Mouse (Mus musculus) CH12F3 (cell line): ENCODE results near the gene Myo19.

Experiments
- in situ Hi-C: fragments of 300-500 bp; cut with MboI; formaldehyde crosslinking; loops from 2 replicates; pipeline ENCODE4 v1.14.3; 2020; ENCODE audit warnings: low sequenced_read_pairs

The Myo19 gene

DNA sequence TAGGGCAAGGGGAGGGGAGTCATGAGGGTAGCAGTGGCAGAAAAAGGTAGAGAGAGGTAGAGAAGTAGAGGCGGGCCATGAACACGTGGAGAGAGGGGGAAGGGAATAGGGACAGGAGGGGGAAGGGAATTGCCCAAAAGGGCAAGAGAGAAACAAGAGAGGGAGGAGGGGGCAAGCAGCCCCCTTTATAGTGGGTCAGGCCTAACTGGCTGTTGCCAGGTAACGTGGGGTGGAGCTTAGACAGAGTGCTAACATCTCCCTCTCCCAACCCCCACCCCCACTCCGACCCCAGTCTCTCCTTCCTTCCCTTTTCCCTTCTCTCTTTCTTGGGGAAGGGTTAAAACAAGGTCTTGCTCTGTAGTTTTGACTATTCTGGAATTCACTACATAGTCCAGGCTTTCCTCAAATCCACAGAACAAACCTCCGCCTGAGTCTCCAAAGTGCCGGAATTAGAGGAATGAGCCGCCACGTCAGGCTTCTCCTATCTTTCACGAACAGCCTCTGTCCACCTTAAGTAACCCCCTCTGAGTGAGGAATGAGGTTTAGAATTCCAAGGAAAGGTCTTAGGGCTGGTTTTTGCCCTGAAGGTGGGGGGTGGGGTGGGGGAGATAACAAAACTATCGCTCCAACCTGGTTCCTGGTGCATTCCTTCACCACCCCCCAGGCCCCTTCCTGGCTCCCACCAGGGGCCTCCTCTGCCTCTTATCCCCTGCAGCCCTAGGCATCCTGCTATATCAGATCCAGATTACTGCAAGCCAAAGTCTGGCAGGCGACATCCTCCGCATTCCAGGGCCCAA lies 64.9 kb downstream of the Myo19 start:
- in situ Hi-C loops = no loop called here

DNA sequence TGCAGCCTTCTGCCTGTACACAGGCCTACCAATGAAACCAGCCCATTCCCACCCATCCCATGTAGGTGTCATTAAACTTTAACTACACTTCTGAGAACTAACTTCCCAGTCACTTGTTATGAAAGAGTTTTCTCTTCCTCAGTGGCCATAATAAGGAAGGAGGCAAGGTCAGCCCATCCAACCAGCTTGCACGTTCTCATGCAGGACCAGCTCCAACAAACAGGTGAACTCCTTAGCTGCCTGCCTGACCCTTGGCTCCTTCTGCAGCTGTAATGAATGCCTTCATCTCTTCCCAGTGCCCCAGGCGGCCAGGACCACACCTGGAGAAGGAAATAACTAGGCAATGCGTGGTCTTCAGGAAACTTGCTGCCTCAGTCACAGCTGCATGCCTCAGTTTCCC lies 65.9 kb downstream of the Myo19 start:
- in situ Hi-C loops = no loop called here

- in situ Hi-C loops = no loop called here
Observed at GRCm38 (mm10) chr11:84947206-84947605, 67.3 kb downstream of the Myo19 start.

DNA sequence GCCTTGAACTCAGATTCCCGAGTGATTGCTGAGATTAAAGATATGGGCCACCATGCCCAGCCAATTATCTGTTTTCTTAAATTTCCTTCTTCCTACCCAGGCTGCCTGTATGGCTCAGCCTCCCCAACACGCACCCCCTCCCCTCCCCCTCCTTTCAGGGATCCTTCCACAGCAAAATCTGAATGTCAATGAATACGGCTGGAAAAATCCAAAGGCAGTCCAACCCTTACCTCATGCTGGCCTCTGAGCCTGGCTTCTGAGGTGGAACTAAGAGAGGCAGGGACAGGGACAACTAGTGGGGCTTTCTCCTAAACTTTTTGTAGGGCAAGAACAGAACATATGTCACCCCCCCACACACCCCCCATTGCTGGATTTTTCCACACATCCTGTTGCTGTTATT lies 68.2 kb downstream of the Myo19 start:
- in situ Hi-C loops = no loop called here

DNA sequence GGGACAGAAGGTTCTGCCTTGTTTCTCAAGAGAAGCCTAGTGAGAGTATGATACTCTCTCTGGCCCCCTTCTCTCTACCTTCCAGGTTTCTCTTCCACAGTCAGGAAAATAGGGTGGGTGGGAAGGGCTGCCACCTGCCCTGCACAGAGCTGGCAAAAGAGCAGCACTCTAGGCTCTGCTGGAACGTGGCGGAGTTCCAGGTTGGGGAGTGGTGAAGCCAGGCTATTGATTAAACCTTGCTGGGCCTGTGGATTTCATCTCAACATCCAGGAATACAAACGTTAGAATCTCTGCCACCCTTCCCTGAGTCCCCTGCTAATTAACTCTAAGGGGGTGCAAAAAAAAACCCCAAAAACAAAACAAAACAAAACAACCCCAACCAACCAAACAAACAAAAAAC lies 68.6 kb downstream of the Myo19 start:
- in situ Hi-C loops = no loop called here

DNA sequence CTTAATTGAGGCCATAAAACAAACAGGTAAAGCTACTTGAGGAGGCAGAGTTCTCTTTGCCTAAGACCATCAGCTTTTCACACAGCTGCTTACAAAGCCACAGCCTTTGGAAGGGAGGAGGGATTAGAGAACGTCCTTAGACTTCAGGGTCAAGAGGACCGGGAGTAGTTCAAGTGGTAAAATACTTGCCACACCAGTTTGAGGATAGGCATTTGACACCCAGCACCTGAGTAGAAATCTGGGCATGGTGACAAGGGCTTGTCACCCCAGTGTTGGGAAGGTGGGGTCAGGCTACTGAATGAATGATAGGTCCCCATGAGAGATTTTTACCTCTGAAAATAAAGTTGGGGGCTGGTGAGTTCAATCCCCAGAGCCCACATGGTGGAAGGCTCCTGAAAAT lies 72.7 kb downstream of the Myo19 start:
- in situ Hi-C loops = no loop called here

GRCm38 (mm10) chr11:84956400-84956799 lies 76.5 kb downstream of the Myo19 start:
- in situ Hi-C loops = no loop called here

DNA sequence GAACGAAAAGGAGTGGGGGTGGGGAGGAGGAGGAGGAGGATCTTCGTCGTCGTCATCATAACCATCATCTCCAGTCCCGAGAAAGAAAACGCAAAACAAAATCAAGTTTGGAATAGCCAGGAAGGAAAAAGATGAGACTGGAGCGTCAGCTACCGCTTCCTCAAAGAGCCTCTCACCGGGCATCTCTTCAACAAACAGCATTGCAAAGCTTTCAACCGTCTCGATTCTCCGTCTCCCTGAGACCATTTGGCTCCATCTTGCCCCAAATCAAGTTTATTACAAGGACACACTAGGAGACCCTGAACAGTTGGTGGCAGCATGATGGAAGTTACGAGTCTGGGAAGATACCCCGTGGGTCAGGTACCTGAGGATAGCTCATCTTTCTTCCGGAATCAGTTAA lies 77.2 kb downstream of the Myo19 start:
- in situ Hi-C loops = no loop called here

DNA sequence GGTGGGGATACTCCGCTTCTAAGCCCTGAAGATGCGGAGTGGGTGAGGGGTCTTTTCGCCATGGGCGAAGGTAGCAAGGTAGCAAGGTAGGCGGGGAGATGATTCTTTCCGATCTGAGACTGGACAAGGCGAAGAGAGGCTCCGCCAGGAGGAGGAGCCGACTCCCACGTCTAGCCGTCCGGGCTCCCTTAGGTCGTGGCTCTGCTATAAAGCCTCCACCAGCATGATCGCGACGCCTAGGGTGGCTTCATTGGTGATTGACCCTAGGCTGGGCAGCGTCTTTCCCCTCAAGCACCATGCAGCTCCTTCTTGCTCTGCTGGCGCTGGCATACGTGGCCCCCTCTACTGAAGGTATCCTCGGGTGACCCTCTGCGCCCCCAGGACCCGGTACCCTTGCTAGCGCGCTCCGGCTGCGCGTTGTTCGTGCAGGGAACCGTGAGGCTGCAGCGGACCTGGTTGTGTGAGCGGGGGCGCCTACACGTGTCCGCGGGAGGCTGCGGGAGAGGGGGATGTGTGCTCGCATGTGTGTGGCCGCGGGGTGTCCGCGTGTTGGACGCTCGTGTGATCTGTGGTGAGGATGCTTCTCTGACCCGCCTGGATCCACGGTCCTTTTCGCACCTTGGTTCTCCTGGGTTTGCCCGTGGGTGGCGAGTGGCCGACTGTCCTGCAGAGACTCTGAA lies 77.8 kb downstream of the Myo19 start, which contains the start of gene Car4:
TSS of gene Car4 (plus strand) at position 196 of the 680 bp plus-strand sequence.
- in situ Hi-C loops = no loop called here

DNA sequence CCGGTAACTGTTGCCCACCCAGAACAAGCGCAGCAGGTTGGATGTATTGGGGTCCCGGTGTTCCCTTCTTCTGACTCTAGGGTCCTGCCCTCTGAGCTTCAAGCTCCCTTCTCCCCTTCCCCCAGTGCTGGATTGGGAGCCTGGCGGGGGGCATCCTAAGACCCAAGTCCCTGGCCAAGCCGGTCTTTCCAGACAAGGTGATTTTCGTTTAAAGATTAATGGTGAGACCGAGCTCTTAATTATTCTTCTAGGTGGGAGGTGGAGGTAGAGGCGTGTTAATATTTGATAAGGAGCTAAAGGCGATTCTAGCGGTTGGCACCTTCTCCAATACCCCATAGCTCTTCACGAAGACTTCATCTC lies 78.3 kb downstream of the Myo19 start:
- in situ Hi-C loops = no loop called here

- in situ Hi-C loops = no loop called here
Observed at GRCm38 (mm10) chr11:84959181-84959580, 79.2 kb downstream of the Myo19 start.

- in situ Hi-C loops = no loop called here
Observed at GRCm38 (mm10) chr11:84959701-84960181, 79.8 kb downstream of the Myo19 start.

GRCm38 (mm10) chr11:84960291-84960690 lies 80.3 kb downstream of the Myo19 start:
- in situ Hi-C loops = no loop called here

GRCm38 (mm10) chr11:84960780-84961179 lies 80.8 kb downstream of the Myo19 start:
- in situ Hi-C loops = no loop called here
